Mouse (Mus musculus) midbrain, embryonic 13.5 days (tissue): Measurements from ENCODE around the gene Hist2h2ac. TPM values are rescaled to one million over a fixed set of nuclear protein-coding genes. Genes with fewer than 3 reads are reported as not detected.
A peak's percentile ranks its signal among the peaks of the same experiment; 100 is the strongest.
"Not testable (repeated sequence)": the region's sequence is repeated elsewhere in the genome, so short reads cannot be mapped to it uniquely, and the experiment has no call there.

Experiments
- ATAC-seq: fragments of 200-750 bp; cut with Nextera tagmentation; 2 replicates; pipeline ENCODE4 v1.8.0; 2017; ENCODE audit warnings: mild to moderate bottlenecking, moderate TSS enrichment, moderate library complexity
- H3K27ac ChIP-seq: fragments of 300-500 bp; sonication (generic); 2 replicates; pipeline ENCODE4 v1.5.1; 2015; ENCODE audit warnings: inconsistent platforms, mild to moderate bottlenecking, moderate library complexity
- H3K27me3 ChIP-seq: fragments of 300-500 bp; sonication (generic); 2 replicates; pipeline ENCODE4 v1.6.1; 2015; ENCODE audit warnings: mild to moderate bottlenecking, inconsistent platforms
- H3K36me3 ChIP-seq: fragments of 300-500 bp; sonication (generic); 2 replicates; pipeline ENCODE4 v1.6.1; 2015; ENCODE audit warnings: mild to moderate bottlenecking, inconsistent platforms
- H3K4me1 ChIP-seq: fragments of 300-500 bp; sonication (generic); replicated peaks from 2 replicates; pipeline ENCODE4 v1.6.1; 2015; ENCODE audit warnings: inconsistent platforms
- H3K4me2 ChIP-seq: fragments of 300-500 bp; sonication (generic); replicated peaks from 2 replicates; pipeline ENCODE4 v1.6.1; 2015; ENCODE audit warnings: moderate library complexity, mild to moderate bottlenecking, inconsistent platforms
- H3K4me3 ChIP-seq: fragments of 300-500 bp; sonication (generic); replicated peaks from 2 replicates; pipeline ENCODE4 v1.5.1; 2015; ENCODE audit warnings: mild to moderate bottlenecking, inconsistent platforms
- H3K9ac ChIP-seq: fragments of 300-500 bp; sonication (generic); replicated peaks from 2 replicates; pipeline ENCODE4 v1.6.1; 2015; ENCODE audit warnings: mild to moderate bottlenecking, inconsistent platforms
- H3K9me3 ChIP-seq: fragments of 300-500 bp; sonication (generic); 2 replicates; pipeline ENCODE4 v1.6.1; 2016; ENCODE audit warnings: mild to moderate bottlenecking, inconsistent platforms
- WGBS: fragments of 180-500 bp; shearing (Covaris S2); methylation state at CpG from one replicate; pipeline ENCODE4 v1.1.7; 2015; 5-methylcytosine and 5-hydroxymethylcytosine counted together
- polyA plus RNA-seq: library from polyadenylated mRNA; unstranded; fragments of >200 nt; fragmentation: Nextera tagmentation; extraction: Ambion mirVana; gene quantifications from 2 replicates; pipeline ENCODE4 v1.2.1, GENCODE M21; 2015

Gene Hist2h2ac
- polyA plus RNA-seq, 1 experiment from 2014 or later = 4.4 TPM

GRCm38 (mm10) chr3:96219661-96220130 lies 984 bp downstream of the Hist2h2ac start, which contains the start of the genes Bola1 and Hist2h2ab:
Bola1 (minus strand) TSS chr3:96219709.
Hist2h2ab (plus strand) TSS chr3:96219865.
- Histone ChIP-seq H3K4me2 (peak within 1 kb of the TSS; percentile 86), H3K36me3 (no peaks in the 10 kb centered on the region), H3K27me3 (peaks cover 9% of the 10 kb centered on the region; the same call in 1 of the 2 replicates), H3K4me1 (peaks cover 39% of the 10 kb centered on the region), H3K9me3 (no peaks in the 10 kb centered on the region), H3K9ac (peak within 1 kb of the TSS; percentile 82), H3K4me3 (peak within 1 kb of the TSS; percentile 67), H3K27ac (peak within 1 kb of the TSS; percentile 96)
- under 1% methylated on average over 37 of the region's 37 CpGs for WGBS
- ATAC-seq = peak; percentile 94

DNA sequence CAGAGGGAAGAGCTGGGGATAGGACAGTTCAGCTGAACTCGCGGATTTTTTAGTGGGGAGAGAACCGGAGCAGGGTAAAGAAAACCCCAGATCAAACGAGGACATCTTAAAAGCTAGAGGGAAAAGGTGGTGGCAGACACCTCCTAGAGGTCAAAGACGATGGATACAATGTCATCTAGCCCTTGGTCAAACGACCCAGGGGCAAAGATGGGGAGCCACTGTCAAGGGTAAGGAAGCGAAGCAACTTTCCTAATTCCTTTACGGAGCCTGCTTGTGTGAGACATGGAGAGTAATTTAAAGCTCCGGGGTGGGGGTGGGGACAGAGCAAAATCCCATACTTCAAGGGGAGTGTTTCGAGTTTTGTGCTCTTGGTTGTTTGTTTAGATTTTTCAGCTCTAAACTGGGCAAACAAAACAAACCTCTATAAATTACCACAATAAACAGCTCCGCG lies 1.5 kb downstream of the Hist2h2ac start:
- H3K9me3 ChIP-seq = no peaks in the 10 kb centered on the region
- peak overlapping the region; percentile 86 for H3K4me2 ChIP-seq
- no peaks in the 10 kb centered on the region for H3K36me3 ChIP-seq
- H3K4me1 ChIP-seq = peaks cover 37% of the 10 kb centered on the region
- 0% methylated on average over 12 of the region's 12 CpGs for WGBS
- peak overlapping the region; percentile 96 for H3K27ac ChIP-seq
- H3K27me3 ChIP-seq = peaks cover 9% of the 10 kb centered on the region; the same call in 1 of the 2 replicates
- peak overlapping the region; percentile 67 for H3K4me3 ChIP-seq
- peak overlapping the region; percentile 70 for H3K9ac ChIP-seq
- ATAC-seq = peak; percentile 32

GRCm38 (mm10) chr3:96209242-96209641 lies 11.4 kb downstream of the Hist2h2ac start:
- Histone ChIP-seq H3K27me3 (no peaks in the 10 kb centered on the region), H3K9ac (no peak overlapping the region), H3K36me3 (no peaks in the 10 kb centered on the region), H3K4me3 (no peak overlapping the region), H3K4me1 (0 out of 2 replicates have a peak, but pooled peaks cover 4% of the 10 kb centered on the region), H3K4me2 (no peak overlapping the region), H3K27ac (no peak overlapping the region), H3K9me3 (no peaks in the 10 kb centered on the region)
- ATAC-seq = no peak
- 25% methylated on average over 15 of the region's 15 CpGs for WGBS

DNA sequence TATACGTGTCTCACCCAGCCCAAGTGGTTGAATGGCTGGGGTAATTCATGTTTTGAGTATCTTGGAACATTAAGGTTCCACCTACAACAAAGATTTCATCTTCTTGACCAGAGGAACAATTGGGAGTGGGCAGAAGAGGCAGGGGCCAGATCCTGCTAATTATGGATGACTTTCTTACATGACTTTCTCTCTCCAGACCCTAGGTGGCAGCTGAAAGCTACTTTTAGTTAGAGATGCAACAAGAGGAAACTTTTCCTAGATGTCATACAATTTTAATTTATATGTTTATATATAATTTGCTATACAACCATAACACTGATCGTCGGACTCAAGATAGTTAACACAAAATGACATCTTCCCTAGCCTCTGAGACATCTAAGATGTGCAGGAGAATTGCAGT lies 12.9 kb downstream of the Hist2h2ac start:
- Histone ChIP-seq H3K4me3 (no peak overlapping the region), H3K9me3 (no peaks in the 10 kb centered on the region), H3K4me1 (0 out of 2 replicates have a peak, but pooled peaks cover 4% of the 10 kb centered on the region), H3K36me3 (no peaks in the 10 kb centered on the region), H3K27me3 (no peaks in the 10 kb centered on the region), H3K27ac (no peak overlapping the region), H3K4me2 (no peak overlapping the region), H3K9ac (no peak overlapping the region)
- WGBS = 85% methylated on average over 3 of the region's 3 CpGs
- no peak for ATAC-seq

DNA sequence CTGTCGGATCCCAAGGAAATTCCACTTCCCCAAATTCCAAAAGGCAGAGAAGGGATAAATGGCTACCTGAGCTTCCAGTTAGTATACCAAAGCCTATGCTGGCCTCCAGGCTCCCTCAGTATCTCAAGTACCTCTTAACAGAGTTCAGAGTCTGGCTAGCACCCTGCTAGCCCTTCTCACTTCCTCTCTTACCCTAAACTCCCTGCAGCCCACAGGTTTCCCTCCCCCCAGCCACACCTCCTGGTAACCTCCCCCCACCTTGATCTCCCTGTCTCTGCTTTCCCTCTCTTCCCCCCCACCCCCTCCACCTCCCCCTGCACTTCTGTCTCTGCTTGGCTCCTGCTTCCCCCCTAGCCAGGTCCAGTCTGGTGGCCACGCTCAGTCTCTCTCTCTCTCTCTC lies 20.9 kb downstream of the Hist2h2ac start:
- ATAC-seq = no peak
- H3K4me2 ChIP-seq = no peak overlapping the region
- WGBS = 69% methylated on average over 2 of the region's 2 CpGs

GRCm38 (mm10) chr3:96198601-96199251 lies 22.0 kb downstream of the Hist2h2ac start:
- not testable (repeated sequence) for H3K27ac ChIP-seq, ATAC-seq, H3K9ac ChIP-seq, H3K9me3 ChIP-seq, H3K4me3 ChIP-seq, H3K27me3 ChIP-seq
- Histone ChIP-seq H3K4me2 (peak overlapping the region; percentile 93), H3K36me3 (peaks cover 20% of the 10 kb centered on the region), H3K4me1 (peaks cover 17% of the 10 kb centered on the region)
- 28% methylated on average over 8 of the region's 8 CpGs for WGBS

More for the DNA sequence above, 20.9 kb downstream of the Hist2h2ac start:
- peaks cover 10% of the 10 kb centered on the region for H3K36me3 ChIP-seq
- no peak overlapping the region for H3K9ac ChIP-seq
- no peak overlapping the region for H3K27ac ChIP-seq
- no peaks in the 10 kb centered on the region; the same call in 1 of the 2 replicates for H3K9me3 ChIP-seq
- H3K4me1 ChIP-seq = peaks cover 17% of the 10 kb centered on the region
- H3K4me3 ChIP-seq = no peak overlapping the region
- H3K27me3 ChIP-seq = no peaks in the 10 kb centered on the region

DNA sequence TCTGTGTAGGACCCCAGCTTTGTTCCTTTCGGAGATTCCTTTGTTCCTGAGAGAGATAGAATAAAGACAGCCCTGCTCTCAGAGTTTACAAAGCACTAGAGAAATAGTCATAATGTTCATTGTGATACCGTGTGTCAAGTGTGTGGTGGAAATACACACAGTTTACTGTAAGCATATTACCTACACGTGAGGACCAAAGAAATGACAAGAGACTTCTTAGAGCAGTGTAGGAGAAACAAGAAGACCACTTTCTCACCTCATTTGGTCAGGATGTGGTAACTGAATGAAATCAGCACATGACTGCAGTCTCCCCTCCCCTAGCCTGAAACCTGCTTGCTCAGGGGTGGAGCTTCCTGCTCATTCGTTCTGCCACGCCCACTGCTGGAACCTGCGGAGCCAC lies 22.5 kb downstream of the Hist2h2ac start:
- Histone ChIP-seq H3K4me3 (peak overlapping the region; percentile 71), H3K36me3 (peaks cover 26% of the 10 kb centered on the region), H3K27ac (no peak overlapping the region), H3K4me1 (peaks cover 17% of the 10 kb centered on the region), H3K4me2 (peak overlapping the region; percentile 93), H3K9ac (no peak overlapping the region; the same call in 1 of the 2 replicates), H3K9me3 (no peaks in the 10 kb centered on the region; the same call in 1 of the 2 replicates), H3K27me3 (no peaks in the 10 kb centered on the region)
- ATAC-seq = peak; percentile 12; the same call in 1 of the 2 replicates
- WGBS = 3% methylated on average over 6 of the region's 6 CpGs

DNA sequence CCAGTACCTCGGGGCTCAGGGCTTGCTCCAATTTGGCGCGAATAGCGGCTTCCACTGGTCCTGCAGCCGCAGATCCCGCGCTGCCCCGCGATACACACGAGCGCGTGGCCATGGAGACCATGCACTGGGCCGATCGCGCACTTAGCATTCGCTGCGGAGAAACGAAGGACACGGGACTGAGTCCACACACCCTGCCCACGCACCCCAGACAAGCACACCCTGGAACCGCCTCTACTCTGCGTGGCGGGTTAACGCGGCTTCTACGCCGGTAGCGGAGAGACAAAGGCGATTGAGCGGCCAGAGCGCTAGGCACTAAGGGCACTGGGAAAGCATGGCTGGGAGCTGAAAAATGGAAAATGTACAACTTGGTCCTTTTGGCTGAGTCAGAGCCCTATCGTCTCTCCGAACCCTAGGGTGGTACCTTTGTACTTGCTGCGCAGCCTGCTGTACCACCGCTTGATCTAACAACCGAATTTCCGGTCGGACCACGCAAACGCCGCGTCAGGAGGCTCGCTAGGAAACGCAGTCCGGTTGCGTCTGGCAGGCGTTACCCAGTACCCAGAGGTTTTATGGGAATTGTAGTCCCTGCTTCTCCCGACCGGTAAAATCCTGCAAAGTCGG lies 23.4 kb downstream of the Hist2h2ac start:
- peak overlapping the region; percentile 71 for H3K4me3 ChIP-seq
- H3K36me3 ChIP-seq = peaks cover 34% of the 10 kb centered on the region
- peak overlapping the region; percentile 96 for H3K27ac ChIP-seq
- H3K4me2 ChIP-seq = peak overlapping the region; percentile 93
- under 1% methylated on average over 50 of the region's 50 CpGs for WGBS
- H3K4me1 ChIP-seq = peaks cover 17% of the 10 kb centered on the region
- peak overlapping the region; percentile 88 for H3K9ac ChIP-seq
- H3K9me3 ChIP-seq = no peaks in the 10 kb centered on the region; the same call in 1 of the 2 replicates
- no peaks in the 10 kb centered on the region for H3K27me3 ChIP-seq
- peak; percentile 97 for ATAC-seq

- Histone ChIP-seq H3K4me3 (peak overlapping the region; percentile 71), H3K9ac (peak overlapping the region; percentile 88), H3K36me3 (peaks cover 40% of the 10 kb centered on the region), H3K27ac (peak overlapping the region; percentile 96), H3K27me3 (no peaks in the 10 kb centered on the region), H3K4me2 (peak overlapping the region; percentile 93), H3K9me3 (no peaks in the 10 kb centered on the region; the same call in 1 of the 2 replicates), H3K4me1 (peaks cover 17% of the 10 kb centered on the region)
- 19% methylated on average over 27 of the region's 27 CpGs for WGBS
- ATAC-seq = peak; percentile 65
These were observed 24.1 kb downstream of the Hist2h2ac start for GRCm38 (mm10) chr3:96196437-96197128.

DNA sequence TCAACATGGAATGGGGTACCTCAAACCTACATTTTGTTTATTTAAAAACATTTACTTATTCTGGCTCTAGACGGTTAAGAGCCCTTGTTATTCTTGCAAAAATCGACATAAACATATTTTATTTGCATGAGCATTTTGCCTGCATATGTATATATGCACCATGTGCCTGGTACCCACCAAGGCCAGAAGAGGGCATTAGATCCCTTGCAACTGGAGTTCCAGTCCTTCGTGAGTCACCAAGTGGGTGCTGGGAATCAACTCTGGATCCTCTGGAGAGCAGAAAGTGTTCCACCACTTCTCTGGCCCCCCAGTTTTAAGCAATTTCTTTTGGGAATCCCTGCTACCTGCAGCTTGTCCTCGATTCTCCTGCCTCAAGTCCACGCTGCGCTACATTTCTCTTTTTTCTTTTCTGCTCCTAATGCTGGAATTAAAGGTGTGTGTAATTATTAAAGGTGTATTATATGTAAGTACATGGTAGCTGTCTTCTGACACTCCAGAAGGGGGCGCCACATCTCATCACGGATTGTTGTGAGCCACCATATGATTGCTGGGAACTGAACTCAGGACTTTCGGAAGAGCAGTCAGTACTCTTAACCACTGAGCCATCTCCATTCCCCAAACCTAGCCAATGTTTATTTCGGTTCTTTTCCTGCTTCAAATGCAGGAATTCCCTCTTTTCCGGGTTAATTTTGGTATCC lies 24.9 kb downstream of the Hist2h2ac start:
- H3K4me2 ChIP-seq = peak overlapping the region; percentile 93
- ATAC-seq = no peak
- no peak overlapping the region for H3K27ac ChIP-seq
- no peaks in the 10 kb centered on the region; the same call in 1 of the 2 replicates for H3K9me3 ChIP-seq
- no peak overlapping the region for H3K9ac ChIP-seq
- peaks cover 17% of the 10 kb centered on the region for H3K4me1 ChIP-seq
- peaks cover 46% of the 10 kb centered on the region for H3K36me3 ChIP-seq
- 94% methylated on average over 11 of the region's 11 CpGs for WGBS
- H3K27me3 ChIP-seq = no peaks in the 10 kb centered on the region
- H3K4me3 ChIP-seq = peak overlapping the region; percentile 71; the same call in 1 of the 2 replicates

DNA sequence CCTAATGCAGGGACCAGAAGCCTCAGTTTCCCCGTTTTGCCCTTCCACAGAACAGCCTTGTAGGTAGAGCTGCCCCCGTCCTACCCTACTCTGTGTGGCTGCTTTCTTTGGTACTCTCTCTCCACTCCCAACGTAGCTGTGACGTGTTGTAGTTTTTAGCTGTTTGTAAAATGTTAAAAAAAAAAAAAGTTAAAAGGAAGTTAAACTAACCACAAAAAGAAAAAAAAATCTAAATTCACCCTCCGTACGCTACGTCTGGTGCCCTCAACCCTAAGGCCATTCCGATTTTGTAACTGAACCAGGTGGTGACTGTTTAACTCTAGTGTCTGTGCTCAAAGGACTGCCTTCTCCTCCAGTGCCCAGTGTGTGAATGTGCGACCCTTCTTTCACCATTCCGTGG lies 25.7 kb downstream of the Hist2h2ac start:
- Histone ChIP-seq H3K4me2 (no peak overlapping the region), H3K27me3 (no peaks in the 10 kb centered on the region), H3K4me3 (no peak overlapping the region), H3K4me1 (peaks cover 17% of the 10 kb centered on the region), H3K27ac (no peak overlapping the region; the same call in 1 of the 2 replicates), H3K9ac (no peak overlapping the region), H3K36me3 (peaks cover 54% of the 10 kb centered on the region), H3K9me3 (no peaks in the 10 kb centered on the region; the same call in 1 of the 2 replicates)
- no peak for ATAC-seq
- 90% methylated on average over 10 of the region's 10 CpGs for WGBS
